Mouse (Mus musculus) G1E (cell line): Measurements from ENCODE around the gene Adam23.

Experiments
- CTCF ChIP-seq: IDR thresholded peaks from 2 replicates; pipeline ENCODE4 v1.5.1; 2012; ENCODE audit warnings: low read depth, low read length, inconsistent platforms, mixed read lengths
- GATA1 ChIP-seq: IDR thresholded peaks from 2 replicates; pipeline ENCODE4 v1.6.1; 2012; ENCODE audit warnings: borderline replicate concordance, low read length, inconsistent platforms, mixed read lengths
- GATA2 ChIP-seq: IDR thresholded peaks from 2 replicates; pipeline ENCODE4 v1.6.1; 2012; ENCODE audit warnings: low read depth, low read length, inconsistent platforms, borderline replicate concordance
- TAL1 ChIP-seq: conservative IDR thresholded peaks from 2 replicates; pipeline ENCODE4 v1.6.1; 2012; ENCODE audit warnings: low read depth, low read length, inconsistent platforms, mixed read lengths

DNA sequence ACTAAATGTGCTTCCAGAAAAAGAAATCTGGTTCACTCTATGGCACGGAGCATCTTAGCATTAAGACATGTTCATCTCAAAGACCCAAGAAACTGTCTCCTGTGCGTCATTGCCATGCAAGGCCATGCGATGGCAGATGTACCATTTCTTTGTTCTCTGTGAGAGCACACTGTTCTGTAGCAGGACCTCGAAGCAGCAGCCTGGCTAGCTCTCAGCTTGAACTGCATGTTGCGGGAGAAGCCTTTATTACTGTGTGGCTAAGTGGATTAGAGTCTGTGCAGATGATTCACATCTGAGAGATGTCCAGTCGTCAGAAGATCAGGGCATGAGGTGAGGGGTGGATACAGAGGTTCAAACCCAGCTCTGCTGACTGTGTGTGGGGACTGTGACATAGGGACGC, 141.2 kb downstream of the Adam23 start:
- TF ChIP-seq CTCF (no peak), GATA2 (no peak), GATA1 (no peak), TAL1 (no peak)
